Comparison of ENCODE assay signal across 11 mouse cellular contexts in the genomic region with DNA sequence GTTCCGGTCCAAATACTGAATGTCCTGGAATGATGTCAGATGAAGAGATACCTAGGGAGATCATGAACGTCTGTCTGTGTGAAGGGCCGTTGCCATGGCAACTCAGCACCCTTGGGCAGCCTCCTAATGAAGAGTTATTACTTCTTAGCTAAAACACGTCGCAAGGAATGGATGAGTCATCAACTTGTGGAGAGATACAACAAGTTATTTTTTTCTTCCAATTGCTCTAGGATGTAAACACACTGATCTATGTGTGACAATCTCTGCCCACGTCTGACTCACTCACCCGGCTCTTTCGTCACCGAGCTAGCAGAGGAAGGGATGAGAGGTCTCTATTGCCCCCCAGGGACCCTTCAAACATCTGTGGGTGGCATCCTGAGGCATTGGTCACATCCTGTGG.
DNase-seq lines count a peak whose midpoint lies in the region; ATAC-seq lines count a peak whose summit lies in the region.
"Had no signal": no experiment of that assay in that cellular context is flagged by ENCODE, and none has a peak within 500 bp of the region (broad histone marks: within the 10 kb centered on the region; RNA-seq: fewer than 3 reads in every experiment).

No protein-coding gene starts in this region.

- 0 out of 2 replicates have a peak overlapping the region, but pooled peaks have one; percentile 30 for H3K9ac ChIP-seq in heart, embryonic 13.5 days
- H3K9ac ChIP-seq: liver, embryonic 14.5 days had no signal

- H3K36me3 ChIP-seq in heart, embryonic 13.5 days = no peaks in the 10 kb centered on the region
- H3K36me3 ChIP-seq in splenic B cell, adult 2 months (ENCODE audit: control insufficient read depth, insufficient read depth, low read length, poor library complexity, severe bottlenecking) = no peaks in the 10 kb centered on the region

- no peak for ATAC-seq in heart, embryonic 13.5 days (ENCODE audit: extremely low read depth, insufficient number of reproducible peaks, low FRiP score, low TSS enrichment)

- WGBS in heart, embryonic 13.5 days = 50% methylated on average over 9 of the region's 9 CpGs

- H3K4me2 ChIP-seq in heart, embryonic 13.5 days = no peak overlapping the region

- no peak overlapping the region for H3K4me3 ChIP-seq in heart, embryonic 13.5 days

- no peak for DNase-seq in heart, adult 18-20 months
- DNase-seq in right cerebral cortex, postnatal 25 days = peak; percentile 31
- DNase-seq in right cerebral cortex, postnatal 14 days = no peak
- DNase-seq in adrenal gland, postnatal 36 days = peak; percentile 61 to 70
- DNase-seq in splenic B cell, adult 2 months (ENCODE audit: low read depth, low spot score) = peak; percentile 55
- DNase-seq in cerebellum, postnatal 36 days = no peak
- DNase-seq in spleen, postnatal 4 days (ENCODE audit: low spot score in 2 of 2) = no peak
- DNase-seq: gastrocnemius, postnatal 25 days; kidney, postnatal 10 days had no signal

- H3K9me3 ChIP-seq in heart, embryonic 13.5 days = no peaks in the 10 kb centered on the region

- H3K27ac ChIP-seq in heart, embryonic 13.5 days (replicated peaks) = peak overlapping the region; percentile 50; the same call in 1 of the 2 replicates
- H3K27ac ChIP-seq: liver, embryonic 14.5 days had no signal

- H3K27me3 ChIP-seq in heart, embryonic 13.5 days (replicated peaks) = peaks cover 45% of the 10 kb centered on the region
- no peaks in the 10 kb centered on the region for H3K27me3 ChIP-seq in splenic B cell, adult 2 months (ENCODE audit: control insufficient read depth, insufficient read depth, low read length, poor library complexity, severe bottlenecking)

- peaks cover 85% of the 10 kb centered on the region for H3K4me1 ChIP-seq in heart, embryonic 13.5 days

Comparison
In these comparisons a context has a peak if more than half of its experiments do, and no peak if none do; other contexts are left out.
1. DNase-seq: peak in right cerebral cortex, postnatal 25 days (single experiment), adrenal gland, postnatal 36 days (2 of 2) and splenic B cell, adult 2 months (single experiment); none in heart, adult 18-20 months (0 of 2), right cerebral cortex, postnatal 14 days (single experiment), cerebellum, postnatal 36 days (0 of 2) and spleen, postnatal 4 days (0 of 2).